In genomic region chr7:43797844-43798462, GRCm38 (mm10) we compare ENCODE assay signal across 8 mouse cellular contexts. TPM values are rescaled to one million over a fixed set of nuclear protein-coding genes. Genes with fewer than 3 reads are reported as not detected.
DNase-seq lines count a peak whose midpoint lies in the region; ATAC-seq lines count a peak whose summit lies in the region.

No protein-coding gene starts in this region.

- H3K9me3 ChIP-seq in forebrain, embryonic 11.5 days (ENCODE audit: control insufficient read depth, low read length): no peaks in the 10 kb centered on the region
- no peaks in the 10 kb centered on the region for H3K9me3 ChIP-seq in intestine, embryonic 14.5 days (ENCODE audit: control insufficient read depth, low read length)

- H3K4me3 ChIP-seq in forebrain, embryonic 11.5 days (ENCODE audit: low read depth, low read length): peak overlapping the region; percentile 37; the same call in 1 of the 2 replicates
- H3K4me3 ChIP-seq in intestine, embryonic 14.5 days (ENCODE audit: low read depth, low read length): peak overlapping the region; percentile 39

- DNase-seq in embryo, embryonic 11 days: peak; percentile 21
- no peak for DNase-seq in embryo, embryonic 9.5 days (ENCODE audit: extremely low spot score)
- DNase-seq in forebrain, embryonic 11.5 days (ENCODE audit: low spot score): no peak
- no peak for DNase-seq in intestine, embryonic 14.5 days (ENCODE audit: low spot score)
- peak; percentile 41 to 49 for DNase-seq in lung, postnatal 4 days
- DNase-seq in thymus, postnatal 25 days: peak; percentile 57
- DNase-seq in spleen, postnatal 4 days (ENCODE audit: low spot score in 2 of 2): no peak
- no peak for DNase-seq in right cerebral cortex, postnatal 25 days

- WGBS in forebrain, embryonic 11.5 days: 38% methylated on average over 13 of the region's 13 CpGs
- WGBS in intestine, embryonic 14.5 days: 39% methylated on average over 13 of the region's 13 CpGs

- no peaks in the 10 kb centered on the region for H3K4me1 ChIP-seq in forebrain, embryonic 11.5 days (replicated peaks; ENCODE audit: control insufficient read depth, insufficient read depth, low read length)
- 0 out of 2 replicates have a peak, but pooled peaks cover 8% of the 10 kb centered on the region for H3K4me1 ChIP-seq in intestine, embryonic 14.5 days (replicated peaks; ENCODE audit: control insufficient read depth, insufficient read depth, low read length)

- H3K9ac ChIP-seq in forebrain, embryonic 11.5 days (ENCODE audit: low read length): no peak overlapping the region; the same call in 1 of the 2 replicates
- no peak overlapping the region; the same call in 1 of the 2 replicates for H3K9ac ChIP-seq in intestine, embryonic 14.5 days (ENCODE audit: low read length)

- peaks cover 12% of the 10 kb centered on the region for H3K27me3 ChIP-seq in forebrain, embryonic 11.5 days (ENCODE audit: control insufficient read depth, insufficient read depth, low read length)
- H3K27me3 ChIP-seq in intestine, embryonic 14.5 days (replicated peaks; ENCODE audit: control insufficient read depth, insufficient read depth, low read length): 0 out of 2 replicates have a peak, but pooled peaks cover 5% of the 10 kb centered on the region

- peak overlapping the region; percentile 79 for H3K4me2 ChIP-seq in forebrain, embryonic 11.5 days (ENCODE audit: low read depth, low read length, severe bottlenecking)
- H3K4me2 ChIP-seq in intestine, embryonic 14.5 days (ENCODE audit: low read length): peak overlapping the region; percentile 55

- H3K36me3 ChIP-seq in forebrain, embryonic 11.5 days (ENCODE audit: control insufficient read depth, insufficient read depth, low read length): no peaks in the 10 kb centered on the region
- H3K36me3 ChIP-seq in intestine, embryonic 14.5 days (ENCODE audit: control insufficient read depth, insufficient read depth, low read length): no peaks in the 10 kb centered on the region

- 0 out of 2 replicates have a peak, but pooled peaks have one; percentile 24 for ATAC-seq in forebrain, embryonic 11.5 days (replicated peaks; ENCODE audit: low FRiP score)
- peak; percentile 37; the same call in 1 of the 2 replicates for ATAC-seq in intestine, embryonic 14.5 days (replicated peaks; ENCODE audit: low FRiP score, low TSS enrichment, low read depth)

- H3K27ac ChIP-seq in forebrain, embryonic 11.5 days (ENCODE audit: low read depth, low read length): no peak overlapping the region
- no peak overlapping the region for H3K27ac ChIP-seq in intestine, embryonic 14.5 days (ENCODE audit: low read depth)

RNA-seq across cellular contexts. Expression of gene Klk8, which starts 0.6 kb away (rescaled TPM):
- 9.1 and 12.1 TPM in 2 replicates for polyA plus RNA-seq in forebrain, embryonic 11.5 days (2014; fragmentation: Nextera tagmentation; extraction: Ambion mirVana)
- 26.7 and 29.9 TPM in 2 replicates for polyA plus RNA-seq in intestine, embryonic 14.5 days (2014; fragmentation: Nextera tagmentation; extraction: Ambion mirVana)

RNA-seq across cellular contexts. Expression of gene Klk9, which starts 6.3 kb away (rescaled TPM):
- not detected in 2 replicates for polyA plus RNA-seq in forebrain, embryonic 11.5 days (2014; fragmentation: Nextera tagmentation; extraction: Ambion mirVana)
- polyA plus RNA-seq in intestine, embryonic 14.5 days (2014; fragmentation: Nextera tagmentation; extraction: Ambion mirVana): not detected in 2 replicates

RNA-seq across cellular contexts. Expression of gene Klk7, which starts 13.1 kb away (rescaled TPM):
- not detected in 2 replicates for polyA plus RNA-seq in forebrain, embryonic 11.5 days (2014; fragmentation: Nextera tagmentation; extraction: Ambion mirVana)
- polyA plus RNA-seq in intestine, embryonic 14.5 days (2014; fragmentation: Nextera tagmentation; extraction: Ambion mirVana): 0.12 TPM in 1 of 2 replicates, not detected in the other

RNA-seq across cellular contexts. Expression of gene Klk10, which starts 17.1 kb away (rescaled TPM):
- 0.17 and 0.20 TPM in 2 replicates for polyA plus RNA-seq in forebrain, embryonic 11.5 days (2014; fragmentation: Nextera tagmentation; extraction: Ambion mirVana)
- 1.1 and 1.4 TPM in 2 replicates for polyA plus RNA-seq in intestine, embryonic 14.5 days (2014; fragmentation: Nextera tagmentation; extraction: Ambion mirVana)

RNA-seq across cellular contexts. Expression of gene Klk11, which starts 23.5 kb away (rescaled TPM):
- polyA plus RNA-seq in forebrain, embryonic 11.5 days (2014; fragmentation: Nextera tagmentation; extraction: Ambion mirVana): not detected in 2 replicates
- polyA plus RNA-seq in intestine, embryonic 14.5 days (2014; fragmentation: Nextera tagmentation; extraction: Ambion mirVana): not detected in 2 replicates

Comparison
In these comparisons a context has a peak if more than half of its experiments do, and no peak if none do; other contexts are left out.
1. DNase-seq: peak in embryo, embryonic 11 days (single experiment), lung, postnatal 4 days (2 of 2) and thymus, postnatal 25 days (single experiment); none in embryo, embryonic 9.5 days (single experiment), forebrain, embryonic 11.5 days (single experiment), intestine, embryonic 14.5 days (single experiment), spleen, postnatal 4 days (0 of 2) and right cerebral cortex, postnatal 25 days (single experiment).